In genomic region chr2:167775218-167775915, GRCm38 (mm10) we compare ENCODE assay signal across 7 mouse cellular contexts.
DNase-seq lines count a peak whose midpoint lies in the region; ATAC-seq and TF ChIP-seq lines count a peak whose summit lies in the region.

No protein-coding gene starts in this region.

- in situ Hi-C loops in CH12.LX (cut with MboI; ENCODE audit: low pct_ligation_motif_present, low pct_unique_long_range_greater_than_20kb, low sequenced_read_pairs), result no loop called here

- no peak for TF ChIP-seq RAD21 in CH12.LX (IDR thresholded peaks at IDR 0.05; ENCODE audit: low read depth, low read length)

- H3K27me3 ChIP-seq in CH12.LX (replicated peaks), result peaks cover 94% of the 10 kb centered on the region
- no peaks in the 10 kb centered on the region for H3K27me3 ChIP-seq in heart, embryonic 15.5 days
- H3K27me3 ChIP-seq in liver, embryonic 13.5 days, result no peaks in the 10 kb centered on the region
- no peaks in the 10 kb centered on the region for H3K27me3 ChIP-seq in small intestine, adult 2 months (ENCODE audit: control insufficient read depth, insufficient read depth, low read length)

- 67% methylated on average over 20 of the region's 20 CpGs for WGBS in heart, embryonic 15.5 days
- WGBS in liver, embryonic 13.5 days (ENCODE audit: insufficient replicate concordance), result 42% methylated on average over 20 of the region's 20 CpGs
- WGBS in small intestine, adult 2 months, result 68% methylated on average over 20 of the region's 20 CpGs

- no peak overlapping the region for H3K27ac ChIP-seq in CH12.LX (ENCODE audit: insufficient read depth, low read depth)
- H3K27ac ChIP-seq in heart, embryonic 15.5 days, result peak overlapping the region; percentile 33; the same call in 1 of the 2 replicates
- H3K27ac ChIP-seq in liver, embryonic 13.5 days, result peak overlapping the region; percentile 39; the same call in 1 of the 2 replicates
- H3K27ac ChIP-seq in small intestine, adult 2 months (ENCODE audit: insufficient read depth, low read depth, low read length), result peak overlapping the region; percentile 78

- H3K9ac ChIP-seq in CH12.LX (ENCODE audit: insufficient read depth, low read depth), result no peak overlapping the region
- no peak overlapping the region for H3K9ac ChIP-seq in heart, embryonic 15.5 days
- no peak overlapping the region for H3K9ac ChIP-seq in liver, embryonic 13.5 days

- TF ChIP-seq EP300 in CH12.LX (IDR thresholded peaks at IDR 0.05; ENCODE audit: low read length), result no peak

- peak; percentile 73 for ATAC-seq in activated CD4-positive, CD25-positive, alpha-beta regulatory T cell, adult 4 months
- no peak; the same call in 1 of the 2 replicates for ATAC-seq in heart, embryonic 15.5 days (replicated peaks; ENCODE audit: insufficient number of reproducible peaks, insufficient read depth, low FRiP score, low read depth)
- ATAC-seq in liver, embryonic 13.5 days (ENCODE audit: low read depth), result peak; percentile 15; the same call in 1 of the 2 replicates

- no peak overlapping the region for H3K4me3 ChIP-seq in CH12.LX (replicated peaks in 1 of 3; ENCODE audit: low read depth in 2 of 3, low read length in 2 of 3, poor library complexity in 1 of 3)
- no peak overlapping the region for H3K4me3 ChIP-seq in heart, embryonic 15.5 days
- H3K4me3 ChIP-seq in liver, embryonic 13.5 days (replicated peaks), result no peak overlapping the region
- peak overlapping the region; percentile 2 for H3K4me3 ChIP-seq in small intestine, adult 2 months (ENCODE audit: low read depth, low read length)

- H3K79me2 ChIP-seq in CH12.LX (replicated peaks; ENCODE audit: control insufficient read depth, extremely low read depth, insufficient read depth, poor library complexity, severe bottlenecking), result no peaks in the 10 kb centered on the region

- no peaks in the 10 kb centered on the region for H3K9me3 ChIP-seq in CH12.LX (replicated peaks; ENCODE audit: low read length)
- H3K9me3 ChIP-seq in heart, embryonic 15.5 days (replicated peaks), result no peaks in the 10 kb centered on the region
- H3K9me3 ChIP-seq in liver, embryonic 13.5 days (replicated peaks), result no peaks in the 10 kb centered on the region

- no peak for TF ChIP-seq CTCF in CH12.LX (conservative IDR thresholded peaks at IDR 0.05 in 1 of 2, IDR thresholded peaks at IDR 0.05 in 1 of 2; ENCODE audit: low read depth in 2 of 2, low read length in 2 of 2)
- no peak for TF ChIP-seq CTCF in small intestine, adult 2 months (IDR thresholded peaks at IDR 0.05; ENCODE audit: extremely low read depth, insufficient read length, insufficient replicate concordance, low read depth, low read length)

- no peak overlapping the region for H3K4me2 ChIP-seq in CH12.LX (ENCODE audit: insufficient read depth, low read depth, poor library complexity, severe bottlenecking)
- peak overlapping the region; percentile 0; the same call in 1 of the 2 replicates for H3K4me2 ChIP-seq in heart, embryonic 15.5 days
- H3K4me2 ChIP-seq in liver, embryonic 13.5 days, result peak overlapping the region; percentile 28; the same call in 1 of the 2 replicates

- H3K36me3 ChIP-seq in CH12.LX (replicated peaks in 1 of 2; ENCODE audit: control insufficient read depth in 1 of 2, insufficient read depth in 1 of 2, low read length in 1 of 2), result no peaks in the 10 kb centered on the region
- H3K36me3 ChIP-seq in heart, embryonic 15.5 days, result no peaks in the 10 kb centered on the region
- H3K36me3 ChIP-seq in liver, embryonic 13.5 days, result no peaks in the 10 kb centered on the region
- H3K36me3 ChIP-seq in small intestine, adult 2 months (ENCODE audit: control insufficient read depth, insufficient read depth, low read length), result no peaks in the 10 kb centered on the region

- H3K4me1 ChIP-seq in CH12.LX (ENCODE audit: control insufficient read depth in 1 of 2, insufficient read depth in 2 of 2), result peaks cover 10 to 21% of the 10 kb centered on the region in 2 experiments
- peaks cover 37% of the 10 kb centered on the region for H3K4me1 ChIP-seq in heart, embryonic 15.5 days (replicated peaks)
- peaks cover 44% of the 10 kb centered on the region for H3K4me1 ChIP-seq in liver, embryonic 13.5 days (replicated peaks)
- H3K4me1 ChIP-seq in small intestine, adult 2 months (ENCODE audit: control insufficient read depth, insufficient read depth, insufficient read length, low read length), result peaks cover 38% of the 10 kb centered on the region

- no peak for DNase-seq in CH12.LX (ENCODE audit: extremely low read depth)
- DNase-seq in liver, embryonic 13.5 days, result no peak
- DNase-seq in urinary bladder, adult 2 months (ENCODE audit: low spot score), result no peak
- no peak for DNase-seq in right cerebral cortex, postnatal 25 days

- no peak for TF ChIP-seq POLR2A in CH12.LX (IDR thresholded peaks at IDR 0.05; ENCODE audit: low read depth, low read length)
- TF ChIP-seq POLR2A in small intestine, adult 2 months (IDR thresholded peaks at IDR 0.05; ENCODE audit: low read depth, low read length), result no peak

- dilution Hi-C loops in CH12.LX (cut with MboI; ENCODE audit: extremely low pct_ligation_motif_present, extremely low pct_unique_long_range_greater_than_20kb, low sequenced_read_pairs), result no loop called here

TF ChIP-seq in CH12.LX, 34 proteins besides CTCF, POLR2A, EP300 and RAD21:
- TF ChIP-seq NRF1 (IDR thresholded peaks at IDR 0.05; ENCODE audit: low read depth, low read length), result 0 out of 2 replicates have a peak, but pooled peaks have one; percentile 48
- no peak for TF ChIP-seq ZNF384 (IDR thresholded peaks at IDR 0.05; ENCODE audit: low read depth, low read length)
TF ChIP-seq in CH12.LX: peak in this region for 1.
